Mouse (Mus musculus) myocyte (in vitro differentiated cells): Measurements from ENCODE around the gene Kctd18. TPM values are rescaled to one million over a fixed set of nuclear protein-coding genes. Genes with fewer than 3 reads are reported as not detected.

ENCODE experiments used
- H3K27me3 ChIP-seq: one replicate; pipeline ENCODE4 v1.6.1; 2011; ENCODE audit not compliant: control insufficient read depth, insufficient read depth, insufficient read length
- H3K36me3 ChIP-seq: one replicate; pipeline ENCODE4 v1.6.1; 2011; ENCODE audit not compliant: control insufficient read depth, insufficient read depth
- H3K4me2 ChIP-seq: one replicate; pipeline ENCODE4 v1.6.1; 2011; ENCODE audit warnings: low read depth, control low read depth
- H3K4me3 ChIP-seq: one replicate; pipeline ENCODE4 v1.5.1; 2011; ENCODE audit warnings: mild to moderate bottlenecking, control low read depth, moderate library complexity
- H3K79me2 ChIP-seq: one replicate; pipeline ENCODE4 v1.6.1; 2011; ENCODE audit not compliant: control insufficient read depth, insufficient read depth
- H3ac ChIP-seq: one replicate; pipeline ENCODE4 v1.6.1; 2011; ENCODE audit not compliant: control insufficient read depth, insufficient read length
- CEBPB ChIP-seq: IDR thresholded peaks from 2 replicates; pipeline ENCODE4 v1.6.1; 2011; ENCODE audit warnings: mild to moderate bottlenecking, moderate library complexity; ENCODE audit not compliant: poor library complexity, insufficient read depth, severe bottlenecking
- E2F4 ChIP-seq: IDR thresholded peaks from one replicate; pipeline ENCODE4 v1.6.1; 2011; ENCODE audit warnings: mild to moderate bottlenecking, control low read depth, moderate library complexity; ENCODE audit not compliant: insufficient read depth
- MAX ChIP-seq: IDR thresholded peaks from one replicate; pipeline ENCODE4 v1.6.1; 2011; ENCODE audit warnings: low read depth, mild to moderate bottlenecking, control low read depth
- MYOD1 ChIP-seq, 3 experiments: IDR thresholded peaks; one replicate each; pipeline ENCODE4 v1.6.1; 2011; ENCODE audit warnings: control low read depth in 2 of 3, low read depth in 2 of 3, mild to moderate bottlenecking in 2 of 3, moderate library complexity in 1 of 3; ENCODE audit not compliant: insufficient read length in 2 of 3, control insufficient read depth in 1 of 3
- MYOG ChIP-seq, 3 experiments: IDR thresholded peaks; one replicate each; pipeline ENCODE4 v1.6.1; 2011; ENCODE audit warnings: control low read depth in 2 of 3, low read depth in 2 of 3, mild to moderate bottlenecking in 2 of 3; ENCODE audit not compliant: insufficient read length in 2 of 3, control insufficient read depth in 1 of 3, insufficient read depth in 1 of 3
- POLR2A ChIP-seq: IDR thresholded peaks from one replicate; pipeline ENCODE4 v1.6.1; 2011; ENCODE audit warnings: low read depth, mild to moderate bottlenecking, control low read depth, moderate library complexity; ENCODE audit not compliant: insufficient read length
- POLR2AphosphoS2 ChIP-seq: IDR thresholded peaks from one replicate; pipeline ENCODE4 v1.6.1; 2011; ENCODE audit warnings: low read depth, control low read depth; ENCODE audit not compliant: insufficient read length
- REST ChIP-seq: IDR thresholded peaks from one replicate; pipeline ENCODE4 v1.6.1; 2011; ENCODE audit warnings: mild to moderate bottlenecking, control low read depth, moderate library complexity; ENCODE audit not compliant: insufficient read depth, insufficient read length
- SRF ChIP-seq: IDR thresholded peaks from one replicate; pipeline ENCODE4 v1.6.1; 2011; ENCODE audit warnings: low read depth; ENCODE audit not compliant: control insufficient read depth, insufficient read length
- TCF12 ChIP-seq: IDR thresholded peaks from one replicate; pipeline ENCODE4 v1.6.1; 2011; ENCODE audit warnings: mild to moderate bottlenecking, control low read depth; ENCODE audit not compliant: poor library complexity, insufficient read depth, severe bottlenecking
- TCF3 ChIP-seq: IDR thresholded peaks from one replicate; pipeline ENCODE4 v1.6.1; 2011; ENCODE audit warnings: low read depth, control low read depth; ENCODE audit not compliant: insufficient read length
- USF1 ChIP-seq: IDR thresholded peaks from one replicate; pipeline ENCODE4 v1.6.1; 2011; ENCODE audit warnings: low read depth, mild to moderate bottlenecking, control low read depth, moderate library complexity
- polyA plus RNA-seq: library from polyadenylated mRNA; unstranded; fragments of >200 nt; fragmentation: generic; extraction: Trizol; gene quantifications from one replicate; pipeline ENCODE4 v1.2.1, GENCODE M21; 2012; ENCODE audit warnings: missing spikeins

The Kctd18 gene
- polyA plus RNA-seq, 1 experiment, result 4.5 TPM

- peaks cover 7% of the 10 kb centered on the region for H3K36me3 ChIP-seq
- no peak overlapping the region for H3ac ChIP-seq
- no peaks in the 10 kb centered on the region for H3K79me2 ChIP-seq
- no peaks in the 10 kb centered on the region for H3K27me3 ChIP-seq
- H3K4me2 ChIP-seq, result no peak overlapping the region
- TF ChIP-seq SRF (no peak), CEBPB (no peak), TCF3 (no peak), MYOD1 (IDR thresholded peaks at IDR 0.05; ENCODE audit: control insufficient read depth in 1 of 3, insufficient read length in 2 of 3, low read depth in 2 of 3) (no peak), REST (no peak), MAX (no peak), TCF12 (no peak), MYOG (IDR thresholded peaks at IDR 0.05; ENCODE audit: control insufficient read depth in 1 of 3, insufficient read depth in 1 of 3, insufficient read length in 2 of 3, low read depth in 2 of 3) (no peak), USF1 (no peak)
- no peak overlapping the region for H3K4me3 ChIP-seq
Observed at GRCm38 (mm10) chr1:57953586-57954375, 65.0 kb downstream of the Kctd18 start.

DNA sequence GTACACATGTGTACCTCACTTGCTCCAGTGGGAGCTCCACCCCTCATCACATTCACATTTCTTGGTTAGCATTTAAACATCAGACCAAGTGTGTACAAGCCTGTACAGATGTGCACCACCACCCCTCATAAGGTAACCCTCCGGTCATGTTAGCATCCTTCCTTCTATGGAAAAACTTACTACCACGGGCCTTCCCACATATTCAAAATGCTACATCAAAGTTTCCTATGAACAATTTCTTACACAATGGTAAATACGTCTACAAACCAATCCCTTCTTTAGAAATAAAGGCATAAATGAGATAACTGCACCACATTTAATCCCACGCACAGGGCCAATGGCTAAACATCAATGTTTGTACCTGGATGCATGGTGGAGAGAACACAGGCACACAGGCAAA lies 66.2 kb downstream of the Kctd18 start:
- Histone ChIP-seq H3K4me2 (no peak overlapping the region), H3K4me3 (no peak overlapping the region)
- TF ChIP-seq MYOG (IDR thresholded peaks at IDR 0.05; ENCODE audit: control insufficient read depth in 1 of 3, insufficient read depth in 1 of 3, insufficient read length in 2 of 3, low read depth in 2 of 3) (no peak), POLR2AphosphoS2 (no peak), TCF12 (no peak), CEBPB (no peak), REST (no peak), SRF (no peak), USF1 (no peak), TCF3 (no peak), POLR2A (no peak), MAX (no peak), MYOD1 (IDR thresholded peaks at IDR 0.05; ENCODE audit: control insufficient read depth in 1 of 3, insufficient read length in 2 of 3, low read depth in 2 of 3) (no peak), E2F4 (no peak)

GRCm38 (mm10) chr1:57949716-57950115 lies 69.0 kb downstream of the Kctd18 start:
- TF ChIP-seq MAX, result no peak
- TF ChIP-seq CEBPB, result no peak
- TF ChIP-seq USF1, result no peak
- no peak for TF ChIP-seq TCF3
- no peak for TF ChIP-seq POLR2A
- TF ChIP-seq MYOD1 (IDR thresholded peaks at IDR 0.05; ENCODE audit: control insufficient read depth in 1 of 3, insufficient read length in 2 of 3, low read depth in 2 of 3), result no peak
- no peak for TF ChIP-seq REST
- TF ChIP-seq MYOG (IDR thresholded peaks at IDR 0.05; ENCODE audit: control insufficient read depth in 1 of 3, insufficient read depth in 1 of 3, insufficient read length in 2 of 3, low read depth in 2 of 3), result no peak
- TF ChIP-seq E2F4, result no peak
- no peak for TF ChIP-seq SRF
- no peak for TF ChIP-seq TCF12
- Histone ChIP-seq H3K36me3 (no peaks in the 10 kb centered on the region), H3ac (no peak overlapping the region), H3K4me2 (no peak overlapping the region), H3K27me3 (no peaks in the 10 kb centered on the region), H3K4me3 (no peak overlapping the region), H3K79me2 (no peaks in the 10 kb centered on the region)

More for the DNA sequence above, 66.2 kb downstream of the Kctd18 start:
- H3K36me3 ChIP-seq, result peaks cover 7% of the 10 kb centered on the region
- no peaks in the 10 kb centered on the region for H3K79me2 ChIP-seq
- H3ac ChIP-seq, result no peak overlapping the region
- H3K27me3 ChIP-seq, result no peaks in the 10 kb centered on the region

GRCm38 (mm10) chr1:57949195-57949594 lies 69.6 kb downstream of the Kctd18 start:
- no peak overlapping the region for H3ac ChIP-seq
- no peak overlapping the region for H3K4me3 ChIP-seq
- no peak overlapping the region for H3K4me2 ChIP-seq
- no peaks in the 10 kb centered on the region for H3K27me3 ChIP-seq
- H3K79me2 ChIP-seq, result no peaks in the 10 kb centered on the region
- H3K36me3 ChIP-seq, result no peaks in the 10 kb centered on the region
- TF ChIP-seq REST (no peak), USF1 (no peak), E2F4 (no peak), MAX (no peak), POLR2AphosphoS2 (no peak), MYOD1 (IDR thresholded peaks at IDR 0.05; ENCODE audit: control insufficient read depth in 1 of 3, insufficient read length in 2 of 3, low read depth in 2 of 3) (no peak), MYOG (IDR thresholded peaks at IDR 0.05; ENCODE audit: control insufficient read depth in 1 of 3, insufficient read depth in 1 of 3, insufficient read length in 2 of 3, low read depth in 2 of 3) (no peak), TCF12 (no peak), POLR2A (no peak)
